Mouse (Mus musculus) C2C12 (cell line): ENCODE results near the gene Fscn3.

ENCODE experiments used
- CTCF ChIP-seq: IDR thresholded peaks from one replicate; pipeline ENCODE4 v1.5.1; 2011; ENCODE audit not compliant: control insufficient read depth, insufficient read depth, insufficient read length
- MAX ChIP-seq: IDR thresholded peaks from one replicate; pipeline ENCODE4 v1.6.1; 2011; ENCODE audit warnings: mild to moderate bottlenecking, control low read depth
- MYOD1 ChIP-seq: IDR thresholded peaks from one replicate; pipeline ENCODE4 v1.6.1; 2011; ENCODE audit warnings: low read depth; ENCODE audit not compliant: control insufficient read depth, insufficient read length
- USF1 ChIP-seq: IDR thresholded peaks from one replicate; pipeline ENCODE4 v1.6.1; 2011; ENCODE audit warnings: low read depth, mild to moderate bottlenecking, control low read depth, moderate library complexity

- TF ChIP-seq CTCF (no peak), MAX (no peak), USF1 (no peak), MYOD1 (no peak)
Observed at GRCm38 (mm10) chr6:28447937-28448336, 20.3 kb downstream of the Fscn3 start.
